Mouse (Mus musculus): Measurements from ENCODE around the gene Gm3286. TPM values are rescaled to one million over a fixed set of nuclear protein-coding genes. Genes with fewer than 3 reads are reported as not detected.
"Not testable (repeated sequence)": the region's sequence is repeated elsewhere in the genome, so short reads cannot be mapped to it uniquely, and the experiment has no call there.

Gm3286 gene
- polyA plus RNA-seq (2015; fragmentation: Nextera tagmentation; extraction: Ambion mirVana) = not detected in 2 replicates

DNA sequence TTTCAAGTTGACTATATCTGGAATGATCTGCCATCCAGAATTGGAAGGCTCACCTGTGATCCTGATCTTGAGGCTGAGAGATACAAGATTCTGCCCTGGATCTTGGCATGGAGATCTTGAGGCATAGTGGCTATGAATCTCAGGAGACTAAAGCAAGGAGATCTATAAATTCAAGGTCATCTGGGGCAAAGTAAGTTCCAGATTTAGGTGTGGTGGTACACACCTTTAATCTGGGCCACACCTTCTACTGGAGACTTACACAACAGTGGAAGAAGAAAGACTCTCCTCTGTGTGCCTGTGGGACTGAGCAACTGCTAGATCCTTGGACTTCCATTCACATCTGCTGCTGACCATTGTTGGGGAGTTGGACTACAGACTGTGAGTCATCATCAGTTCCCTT is at the start of gene Gm3286:
Gm3286 (plus strand) TSS at position 301 of the 400 bp plus-strand sequence.
- H3K4me3 ChIP-seq; H3K4me1 ChIP-seq; ATAC-seq (ENCODE audit: low FRiP score, low read depth); H3K27ac ChIP-seq; H3K9me3 ChIP-seq; H3K9ac ChIP-seq; H3K36me3 ChIP-seq; H3K4me2 ChIP-seq (replicated peaks); H3K27me3 ChIP-seq: not testable (repeated sequence)

Other genes starting within 250 kb of the Gm3286 start
- not detected in 2 replicates for gene Gm10424, start 238.0 kb upstream of the Gm3286 start, polyA plus RNA-seq (2015; fragmentation: Nextera tagmentation; extraction: Ambion mirVana)
- not detected in 2 replicates for gene Gm3259, start 204.8 kb upstream of the Gm3286 start, polyA plus RNA-seq (2015; fragmentation: Nextera tagmentation; extraction: Ambion mirVana)
- gene D5Ertd577e, start 54.0 kb upstream of the Gm3286 start, polyA plus RNA-seq (2015; fragmentation: Nextera tagmentation; extraction: Ambion mirVana) = not detected in 2 replicates
- not detected in 2 replicates for gene Gm7971, start 84.1 kb downstream of the Gm3286 start, polyA plus RNA-seq (2015; fragmentation: Nextera tagmentation; extraction: Ambion mirVana)
- gene Gm7978, start 225.4 kb downstream of the Gm3286 start, polyA plus RNA-seq (2015; fragmentation: Nextera tagmentation; extraction: Ambion mirVana) = not detected in 2 replicates
- not detected in 2 replicates for gene Gm7982, start 231.3 kb downstream of the Gm3286 start, polyA plus RNA-seq (2015; fragmentation: Nextera tagmentation; extraction: Ambion mirVana)

Data from limb, embryonic 13.5 days (tissue).